Comparison of ENCODE assay signal across 12 mouse cellular contexts in genomic region chr7:36973654-36974320, GRCm38 (mm10).
DNase-seq lines count a peak whose midpoint lies in the region; ATAC-seq and TF ChIP-seq lines count a peak whose summit lies in the region.
"Had no signal": no experiment of that assay in that cellular context is flagged by ENCODE, and none has a peak within 500 bp of the region (broad histone marks: within the 10 kb centered on the region; RNA-seq: fewer than 3 reads in every experiment).

No protein-coding gene starts in this region.

- WGBS in hindbrain, embryonic 11.5 days: 40% methylated on average over 10 of the region's 10 CpGs
- 38% methylated on average over 10 of the region's 10 CpGs for WGBS in hindbrain, embryonic 10.5 days
- 30% methylated on average over 10 of the region's 10 CpGs for WGBS in kidney, postnatal 0 days

- TF ChIP-seq CTCF in kidney, postnatal 0 days (IDR thresholded peaks at IDR 0.05; ENCODE audit: low read depth): no peak

- H3K4me3 ChIP-seq in hindbrain, embryonic 11.5 days (ENCODE audit: low read depth, low read length): no peak overlapping the region
- H3K4me3 ChIP-seq in hindbrain, embryonic 10.5 days: no peak overlapping the region
- no peak overlapping the region for H3K4me3 ChIP-seq in kidney, postnatal 0 days (replicated peaks; ENCODE audit: low read depth, low read length)
- H3K4me3 ChIP-seq: intestine, embryonic 15.5 days; liver, embryonic 15.5 days had no signal

- H3K27ac ChIP-seq in hindbrain, embryonic 11.5 days (ENCODE audit: low read depth, low read length): 0 out of 2 replicates have a peak overlapping the region, but pooled peaks have one; percentile 17
- H3K27ac ChIP-seq in hindbrain, embryonic 10.5 days: no peak overlapping the region; the same call in 1 of the 2 replicates
- no peak overlapping the region for H3K27ac ChIP-seq in kidney, postnatal 0 days
- H3K27ac ChIP-seq: intestine, embryonic 15.5 days; liver, embryonic 15.5 days had no signal

- no peaks in the 10 kb centered on the region for H3K9me3 ChIP-seq in hindbrain, embryonic 11.5 days (ENCODE audit: control insufficient read depth, low read length)
- H3K9me3 ChIP-seq in hindbrain, embryonic 10.5 days: no peaks in the 10 kb centered on the region
- H3K9me3 ChIP-seq in kidney, postnatal 0 days (replicated peaks; ENCODE audit: low read length): no peaks in the 10 kb centered on the region
- H3K9me3 ChIP-seq: intestine, embryonic 15.5 days; liver, embryonic 15.5 days had no signal

- H3K27me3 ChIP-seq in hindbrain, embryonic 11.5 days (ENCODE audit: control insufficient read depth, insufficient read depth, low read length): no peaks in the 10 kb centered on the region
- peaks cover 3% of the 10 kb centered on the region; the same call in 1 of the 2 replicates for H3K27me3 ChIP-seq in hindbrain, embryonic 10.5 days (ENCODE audit: insufficient read depth, poor library complexity, severe bottlenecking)
- no peaks in the 10 kb centered on the region for H3K27me3 ChIP-seq in kidney, postnatal 0 days (ENCODE audit: insufficient read depth, low read length)
- H3K27me3 ChIP-seq: intestine, embryonic 15.5 days; liver, embryonic 15.5 days had no signal

- DNase-seq in hindbrain, embryonic 11.5 days (ENCODE audit: low spot score): peak; percentile 11
- no peak for DNase-seq in hindbrain, embryonic 10.5 days (ENCODE audit: low spot score)
- peak; percentile 3 for DNase-seq in lung, postnatal 14 days
- no peak for DNase-seq in lung, postnatal 4 days
- peak; percentile 35 for DNase-seq in kidney, postnatal 0 days (ENCODE audit: low spot score)
- DNase-seq in retina, embryonic 14.5 days (ENCODE audit: low spot score): peak; percentile 30
- DNase-seq in layer of hippocampus, adult 9-10 months (ENCODE audit: low spot score): no peak
- DNase-seq: cerebellum, adult 11-12 months; gastrocnemius, postnatal 36 days had no signal

- no peaks in the 10 kb centered on the region for H3K36me3 ChIP-seq in hindbrain, embryonic 11.5 days (ENCODE audit: control insufficient read depth, insufficient read depth, low read length)
- H3K36me3 ChIP-seq in hindbrain, embryonic 10.5 days: no peaks in the 10 kb centered on the region
- no peaks in the 10 kb centered on the region for H3K36me3 ChIP-seq in kidney, postnatal 0 days (ENCODE audit: insufficient read depth, low read length)
- H3K36me3 ChIP-seq: intestine, embryonic 15.5 days; liver, embryonic 15.5 days had no signal

- peak; percentile 62 for ATAC-seq in hindbrain, embryonic 11.5 days (ENCODE audit: low FRiP score)
- ATAC-seq in kidney, postnatal 0 days (replicated peaks; ENCODE audit: low FRiP score, low read depth): no peak
- no peak for ATAC-seq in CD4-positive, CD25-positive, alpha-beta regulatory T cell, adult 4 months
- ATAC-seq: intestine, embryonic 15.5 days had no signal

- no peak overlapping the region for H3K4me2 ChIP-seq in hindbrain, embryonic 11.5 days (replicated peaks; ENCODE audit: low read depth, low read length)
- H3K4me2 ChIP-seq in kidney, postnatal 0 days (ENCODE audit: low read length): no peak overlapping the region
- H3K4me2 ChIP-seq: intestine, embryonic 15.5 days; liver, embryonic 15.5 days had no signal

- no peaks in the 10 kb centered on the region for H3K4me1 ChIP-seq in hindbrain, embryonic 11.5 days (replicated peaks; ENCODE audit: control insufficient read depth, insufficient read depth, low read length)
- H3K4me1 ChIP-seq in hindbrain, embryonic 10.5 days (replicated peaks): peaks cover 27% of the 10 kb centered on the region
- peaks cover 8% of the 10 kb centered on the region for H3K4me1 ChIP-seq in kidney, postnatal 0 days (replicated peaks; ENCODE audit: insufficient read depth, low read length)
- H3K4me1 ChIP-seq: liver, embryonic 15.5 days had no signal

- no peak overlapping the region for H3K9ac ChIP-seq in hindbrain, embryonic 11.5 days (ENCODE audit: low read depth, low read length)
- H3K9ac ChIP-seq in kidney, postnatal 0 days (ENCODE audit: low read depth, low read length): no peak overlapping the region
- H3K9ac ChIP-seq: intestine, embryonic 15.5 days; liver, embryonic 15.5 days had no signal

Comparison
In these comparisons a context has a peak if more than half of its experiments do, and no peak if none do; other contexts are left out.
1. DNase-seq: peak in hindbrain, embryonic 11.5 days (single experiment), lung, postnatal 14 days (single experiment), kidney, postnatal 0 days (single experiment) and retina, embryonic 14.5 days (single experiment); none in hindbrain, embryonic 10.5 days (single experiment), lung, postnatal 4 days (0 of 2) and layer of hippocampus, adult 9-10 months (single experiment).